Mouse (Mus musculus) heart, postnatal 0 days (tissue): ENCODE measurements at regions not wholly inside any gene's neighbourhood (a gene's known extent, or its start where the extent isn't known, plus 50 kb on each side); places are given as distances from the start of the nearest gene placed in this dataset.

Source experiments
- CTCF ChIP-seq: IDR thresholded peaks from 2 replicates; pipeline ENCODE4 v1.5.1; 2016; ENCODE audit warnings: antibody characterized with exemption, control low read depth, low read depth
- EP300 ChIP-seq: IDR thresholded peaks from 2 replicates; pipeline ENCODE4 v1.6.1; 2016; ENCODE audit warnings: antibody characterized with exemption, low read depth

GRCm38 (mm10) chr4:72688842-72689241, 163.6 kb downstream of the Aldoart1 start:
- no peak for TF ChIP-seq CTCF
- TF ChIP-seq EP300: no peak
